In the genomic region with DNA sequence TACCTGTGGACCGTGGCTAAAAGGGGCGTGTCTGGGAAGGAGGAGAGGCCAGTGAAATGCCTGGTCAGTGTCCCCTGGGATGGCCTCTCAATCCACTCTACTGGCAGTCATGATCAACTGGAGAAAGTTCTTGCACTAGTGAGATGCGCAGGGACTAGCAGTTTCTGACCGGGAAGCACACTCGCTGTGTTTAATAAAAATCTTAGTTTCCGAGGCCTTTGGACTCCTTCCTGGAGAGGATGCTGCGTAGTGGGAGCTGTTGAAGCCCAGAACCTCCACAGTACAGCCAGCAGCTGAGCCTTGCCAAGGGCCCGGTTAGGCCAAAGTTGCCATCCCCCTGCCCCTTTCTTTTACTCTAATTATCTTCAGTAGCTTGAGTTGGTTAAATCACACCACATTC, we compare ENCODE assay signal across 10 mouse cellular contexts.
DNase-seq lines count a peak whose midpoint lies in the region; ATAC-seq lines count a peak whose summit lies in the region.
"Had no signal": no experiment of that assay in that cellular context is flagged by ENCODE, and none has a peak within 500 bp of the region (broad histone marks: within the 10 kb centered on the region; RNA-seq: fewer than 3 reads in every experiment).

No protein-coding gene starts in this region.

- DNase-seq in hindbrain, embryonic 11.5 days (ENCODE audit: low spot score), result no peak
- DNase-seq in lung, postnatal 36 days, result no peak
- no peak for DNase-seq in adrenal gland, postnatal 4 days (ENCODE audit: low spot score in 2 of 2)
- DNase-seq: adrenal gland, adult 2 months; thymus, adult 2 months had no signal

- H3K27me3 ChIP-seq in hindbrain, embryonic 13.5 days, result no peaks in the 10 kb centered on the region
- no peaks in the 10 kb centered on the region for H3K27me3 ChIP-seq in hindbrain, embryonic 11.5 days (ENCODE audit: control insufficient read depth, insufficient read depth, low read length)
- no peaks in the 10 kb centered on the region for H3K27me3 ChIP-seq in lung, embryonic 16.5 days (ENCODE audit: control insufficient read depth, insufficient read depth, low read depth, low read length)
- no peaks in the 10 kb centered on the region for H3K27me3 ChIP-seq in heart, embryonic 12.5 days (replicated peaks)
- no peaks in the 10 kb centered on the region for H3K27me3 ChIP-seq in stomach, embryonic 15.5 days (replicated peaks)
- H3K27me3 ChIP-seq: Patski had no signal

- no peak overlapping the region for H3K4me2 ChIP-seq in hindbrain, embryonic 13.5 days
- H3K4me2 ChIP-seq in hindbrain, embryonic 11.5 days (replicated peaks; ENCODE audit: low read depth, low read length), result no peak overlapping the region
- H3K4me2 ChIP-seq in lung, embryonic 16.5 days (ENCODE audit: low read depth, low read length), result no peak overlapping the region
- no peak overlapping the region for H3K4me2 ChIP-seq in heart, embryonic 12.5 days
- no peak overlapping the region for H3K4me2 ChIP-seq in stomach, embryonic 15.5 days

- peaks cover 54% of the 10 kb centered on the region for H3K4me1 ChIP-seq in hindbrain, embryonic 13.5 days (replicated peaks)
- no peaks in the 10 kb centered on the region; the same call in 1 of the 2 replicates for H3K4me1 ChIP-seq in hindbrain, embryonic 11.5 days (replicated peaks; ENCODE audit: control insufficient read depth, insufficient read depth, low read length)
- H3K4me1 ChIP-seq in lung, embryonic 16.5 days (replicated peaks; ENCODE audit: control insufficient read depth, insufficient read depth, low read length), result peaks cover 47% of the 10 kb centered on the region
- peaks cover 49% of the 10 kb centered on the region for H3K4me1 ChIP-seq in heart, embryonic 12.5 days (replicated peaks)
- H3K4me1 ChIP-seq in stomach, embryonic 15.5 days, result peaks cover 24% of the 10 kb centered on the region

- WGBS in hindbrain, embryonic 13.5 days, result 81% methylated on average over 8 of the region's 8 CpGs
- WGBS in hindbrain, embryonic 11.5 days, result 88% methylated on average over 8 of the region's 8 CpGs
- 53% methylated on average over 8 of the region's 8 CpGs for WGBS in lung, embryonic 16.5 days
- WGBS in heart, embryonic 12.5 days, result 65% methylated on average over 8 of the region's 8 CpGs
- 65% methylated on average over 8 of the region's 8 CpGs for WGBS in stomach, embryonic 15.5 days

- H3K9ac ChIP-seq in hindbrain, embryonic 13.5 days, result no peak overlapping the region
- no peak overlapping the region for H3K9ac ChIP-seq in hindbrain, embryonic 11.5 days (ENCODE audit: low read depth, low read length)
- no peak overlapping the region for H3K9ac ChIP-seq in lung, embryonic 16.5 days (ENCODE audit: low read length)
- no peak overlapping the region for H3K9ac ChIP-seq in heart, embryonic 12.5 days
- H3K9ac ChIP-seq in stomach, embryonic 15.5 days, result no peak overlapping the region

- no peak for ATAC-seq in hindbrain, embryonic 13.5 days (ENCODE audit: low FRiP score)
- ATAC-seq in hindbrain, embryonic 11.5 days (ENCODE audit: low FRiP score), result no peak
- ATAC-seq in lung, embryonic 16.5 days (ENCODE audit: low read depth), result no peak
- ATAC-seq in heart, embryonic 12.5 days (ENCODE audit: insufficient number of reproducible peaks, low FRiP score), result no peak
- ATAC-seq in stomach, embryonic 15.5 days (ENCODE audit: insufficient read depth, low FRiP score, low read depth), result no peak
- ATAC-seq: Patski had no signal

- no peaks in the 10 kb centered on the region for H3K36me3 ChIP-seq in hindbrain, embryonic 13.5 days
- no peaks in the 10 kb centered on the region for H3K36me3 ChIP-seq in hindbrain, embryonic 11.5 days (ENCODE audit: control insufficient read depth, insufficient read depth, low read length)
- no peaks in the 10 kb centered on the region for H3K36me3 ChIP-seq in lung, embryonic 16.5 days (ENCODE audit: control insufficient read depth, insufficient read depth, low read length)
- H3K36me3 ChIP-seq in heart, embryonic 12.5 days, result no peaks in the 10 kb centered on the region
- H3K36me3 ChIP-seq in stomach, embryonic 15.5 days, result no peaks in the 10 kb centered on the region

- H3K9me3 ChIP-seq in hindbrain, embryonic 13.5 days, result no peaks in the 10 kb centered on the region
- no peaks in the 10 kb centered on the region for H3K9me3 ChIP-seq in hindbrain, embryonic 11.5 days (ENCODE audit: control insufficient read depth, low read length)
- no peaks in the 10 kb centered on the region for H3K9me3 ChIP-seq in lung, embryonic 16.5 days (ENCODE audit: control insufficient read depth, low read length)
- no peaks in the 10 kb centered on the region for H3K9me3 ChIP-seq in heart, embryonic 12.5 days (replicated peaks)
- no peaks in the 10 kb centered on the region for H3K9me3 ChIP-seq in stomach, embryonic 15.5 days

- H3K4me3 ChIP-seq in hindbrain, embryonic 13.5 days, result no peak overlapping the region
- no peak overlapping the region for H3K4me3 ChIP-seq in hindbrain, embryonic 11.5 days (ENCODE audit: low read depth, low read length)
- no peak overlapping the region for H3K4me3 ChIP-seq in lung, embryonic 16.5 days (ENCODE audit: low read length)
- no peak overlapping the region for H3K4me3 ChIP-seq in heart, embryonic 12.5 days
- H3K4me3 ChIP-seq in stomach, embryonic 15.5 days (replicated peaks), result no peak overlapping the region

- H3K27ac ChIP-seq in hindbrain, embryonic 13.5 days, result 0 out of 2 replicates have a peak overlapping the region, but pooled peaks have one; percentile 23
- H3K27ac ChIP-seq in hindbrain, embryonic 11.5 days (ENCODE audit: low read depth, low read length), result no peak overlapping the region
- H3K27ac ChIP-seq in lung, embryonic 16.5 days (ENCODE audit: low read length), result peak overlapping the region; percentile 87
- H3K27ac ChIP-seq in heart, embryonic 12.5 days (ENCODE audit: poor library complexity, severe bottlenecking), result 0 out of 2 replicates have a peak overlapping the region, but pooled peaks have one; percentile 37
- peak overlapping the region; percentile 37; the same call in 1 of the 2 replicates for H3K27ac ChIP-seq in stomach, embryonic 15.5 days
